Mouse (Mus musculus): ENCODE results near the gene Slc12a8. TPM values are rescaled to one million over a fixed set of nuclear protein-coding genes. Genes with fewer than 3 reads are reported as not detected.

Slc12a8 gene
- total and polyA plus RNA-seq, 3 experiments: 0.49 to 0.89 (median 0.83) TPM

GRCm38 (mm10) chr16:33698277-33698790 is 181.2 kb downstream of the Slc12a8 start:
- no peak for DNase-seq

GRCm38 (mm10) chr16:33700584-33700983 is 183.5 kb downstream of the Slc12a8 start:
- no peak for DNase-seq

- no peak for DNase-seq
Measured at GRCm38 (mm10) chr16:33701872-33702271, 184.7 kb downstream of the Slc12a8 start.

GRCm38 (mm10) chr16:33704289-33704688 is 187.2 kb downstream of the Slc12a8 start:
- DNase-seq: no peak

GRCm38 (mm10) chr16:33705258-33705657 is 188.1 kb downstream of the Slc12a8 start:
- no peak for DNase-seq

GRCm38 (mm10) chr16:33706111-33706890 is 189.2 kb downstream of the Slc12a8 start:
- no peak for DNase-seq

GRCm38 (mm10) chr16:33708031-33708430 is 190.9 kb downstream of the Slc12a8 start:
- no peak for DNase-seq

- no peak for DNase-seq
Measured at GRCm38 (mm10) chr16:33708585-33709397, 191.7 kb downstream of the Slc12a8 start.

Other genes with a start within 250 kb of the Slc12a8 start
- 10 to 100 TPM; 65.2 to 67.8 TPM for gene Zfp148, start 136.5 kb upstream of the Slc12a8 start, total RNA-seq (2021)
- gene Zfp148, start 136.5 kb upstream of the Slc12a8 start, polyA plus RNA-seq (2012; rRNA removed): 2.4 and 2.8 TPM in 2 replicates
- gene Heg1, start 167.0 kb downstream of the Slc12a8 start, total RNA-seq (2021): 10 to 100 TPM; 51.5 to 80.5 TPM
- 25.3 and 32.6 TPM in 2 replicates for gene Heg1, start 167.0 kb downstream of the Slc12a8 start, polyA plus RNA-seq (2012; rRNA removed)